Mouse (Mus musculus) CH12.LX (cell line): ENCODE measurements around the gene Tnfsf13.

Experiments
- BHLHE40 ChIP-seq: IDR thresholded peaks from 2 replicates; pipeline ENCODE4 v1.6.1; 2011; ENCODE audit warnings: mild to moderate bottlenecking, low read depth, low read length, improper control_type of control experiment
- CTCF ChIP-seq, 2 experiments: IDR thresholded peaks in 1 of 2; conservative IDR thresholded peaks in 1 of 2; 2 replicates each; pipeline ENCODE4 v1.5.1; 2011 to 2012; ENCODE audit warnings: low read depth in 2 of 2, low read length in 2 of 2, improper control_type of control experiment in 1 of 2, inconsistent platforms in 1 of 2, mild to moderate bottlenecking in 1 of 2, moderate library complexity in 1 of 2
- ELF1 ChIP-seq: IDR thresholded peaks from 2 replicates; pipeline ENCODE4 v1.6.1; 2014; ENCODE audit warnings: low read depth, mild to moderate bottlenecking, inconsistent platforms, low read length, improper control_type of control experiment
- EP300 ChIP-seq: IDR thresholded peaks from 2 replicates; pipeline ENCODE4 v1.6.1; 2011; ENCODE audit warnings: low read length, improper control_type of control experiment
- ETS1 ChIP-seq: conservative IDR thresholded peaks from 2 replicates; pipeline ENCODE4 v1.6.1; 2012; ENCODE audit warnings: low read depth, mild to moderate bottlenecking, inconsistent platforms, low read length, improper control_type of control experiment, moderate library complexity
- GABPA ChIP-seq: IDR thresholded peaks from 2 replicates; pipeline ENCODE4 v1.6.1; 2012; ENCODE audit warnings: low read depth, low read length, improper control_type of control experiment, inconsistent platforms; ENCODE audit not compliant: insufficient replicate concordance
- MAFK ChIP-seq: IDR thresholded peaks from 2 replicates; pipeline ENCODE4 v1.6.1; 2011; ENCODE audit warnings: low read length, improper control_type of control experiment; ENCODE audit not compliant: insufficient replicate concordance
- NRF1 ChIP-seq: IDR thresholded peaks from 2 replicates; pipeline ENCODE4 v1.6.1; 2014; ENCODE audit warnings: low read depth, mild to moderate bottlenecking, inconsistent platforms, low read length, improper control_type of control experiment, moderate library complexity
- POLR2A ChIP-seq: IDR thresholded peaks from 2 replicates; pipeline ENCODE4 v1.6.1; 2011; ENCODE audit warnings: low read depth, mild to moderate bottlenecking, improper control_type of control experiment, low read length
- POLR2AphosphoS2 ChIP-seq: IDR thresholded peaks from 2 replicates; pipeline ENCODE4 v1.6.1; 2011; ENCODE audit warnings: low read depth, low read length, improper control_type of control experiment
- RAD21 ChIP-seq: IDR thresholded peaks from 2 replicates; pipeline ENCODE4 v1.6.1; 2011; ENCODE audit warnings: low read depth, mild to moderate bottlenecking, low read length, improper control_type of control experiment, moderate library complexity
- TBP ChIP-seq: conservative IDR thresholded peaks from 2 replicates; pipeline ENCODE4 v1.6.1; 2011; ENCODE audit warnings: low read depth, low read length, improper control_type of control experiment
- USF2 ChIP-seq: conservative IDR thresholded peaks from 2 replicates; pipeline ENCODE4 v1.6.1; 2011; ENCODE audit warnings: low read depth, low read length, improper control_type of control experiment

GRCm38 (mm10) chr11:69671726-69672124, 13.9 kb downstream of the Tnfsf13 start:
- TF ChIP-seq POLR2AphosphoS2 (no peak), CTCF (conservative IDR thresholded peaks at IDR 0.05 in 1 of 2, IDR thresholded peaks at IDR 0.05 in 1 of 2; ENCODE audit: low read depth in 2 of 2, low read length in 2 of 2) (no peak), ETS1 (no peak), TBP (no peak), GABPA (no peak), POLR2A (no peak), EP300 (no peak), USF2 (no peak), RAD21 (no peak), ELF1 (no peak), NRF1 (no peak), BHLHE40 (no peak), MAFK (no peak)
